Mouse (Mus musculus) stomach, postnatal 0 days (tissue): Measurements from ENCODE around the gene 4930558K02Rik.

Source experiments
- CTCF ChIP-seq: IDR thresholded peaks from 2 replicates; pipeline ENCODE4 v1.5.1; 2016; ENCODE audit warnings: antibody characterized with exemption, low read depth, mild to moderate bottlenecking, moderate library complexity
- EP300 ChIP-seq: optimal IDR thresholded peaks from 2 replicates; pipeline ENCODE3; 2016; ENCODE audit warnings: antibody characterized with exemption

DNA sequence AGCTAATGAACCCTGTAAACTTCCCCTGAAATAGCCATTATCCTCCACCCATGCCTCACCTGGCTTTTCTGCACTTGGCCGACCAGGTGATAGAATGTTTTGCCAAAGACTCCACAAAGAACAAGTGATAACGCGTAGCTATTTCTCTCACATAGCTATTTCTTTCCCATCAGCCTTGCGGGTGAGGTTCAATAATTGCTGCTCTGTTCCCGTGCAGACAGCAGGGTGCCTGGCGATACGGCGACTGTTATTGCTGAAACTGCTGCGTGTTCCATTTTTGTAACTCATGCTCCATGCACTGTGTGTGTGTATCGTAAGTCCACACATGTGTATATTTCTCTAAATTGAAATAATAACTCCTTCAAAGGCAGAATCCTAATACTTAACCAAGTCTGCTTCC is 47.6 kb downstream of the 4930558K02Rik start:
- TF ChIP-seq CTCF (no peak), EP300 (no peak)
